Mouse (Mus musculus) right cerebral cortex, postnatal 14 days (tissue): ENCODE data around the gene Bcam.

Experiments used
- DNase-seq: peaks from one replicate; pipeline ENCODE4 v3.0.0; 2022

Bcam gene

GRCm38 (mm10) chr7:19718297-19718952 is 52.4 kb downstream of the Bcam start:
- no peak for DNase-seq

- DNase-seq, result no peak
Measured at GRCm38 (mm10) chr7:19717346-19717745, 53.5 kb downstream of the Bcam start.

GRCm38 (mm10) chr7:19716822-19717221 is 54.0 kb downstream of the Bcam start:
- no peak for DNase-seq

- no peak for DNase-seq
Measured at GRCm38 (mm10) chr7:19716055-19716682, 54.6 kb downstream of the Bcam start.

- peak; percentile 97 for DNase-seq
Measured at GRCm38 (mm10) chr7:19715239-19716054, 55.4 kb downstream of the Bcam start, which contains the start of gene Tomm40. Gene Tomm40, minus strand, starts transcription at chr7:19715438.

- no peak for DNase-seq
Measured at GRCm38 (mm10) chr7:19714836-19715235, 56.0 kb downstream of the Bcam start.

GRCm38 (mm10) chr7:19713598-19713997 is 57.2 kb downstream of the Bcam start:
- DNase-seq, result no peak

GRCm38 (mm10) chr7:19713196-19713595 is 57.6 kb downstream of the Bcam start:
- no peak for DNase-seq

GRCm38 (mm10) chr7:19712414-19712813 is 58.4 kb downstream of the Bcam start:
- no peak for DNase-seq

- no peak for DNase-seq
Measured at GRCm38 (mm10) chr7:19710650-19711049, 60.2 kb downstream of the Bcam start.
